Mouse (Mus musculus) neural tube, embryonic 11.5 days (tissue): Measurements from ENCODE around the gene Tbc1d14. TPM values are rescaled to one million over a fixed set of nuclear protein-coding genes. Genes with fewer than 3 reads are reported as not detected.

Experiments
- ATAC-seq: fragments of 200-750 bp; cut with Nextera tagmentation; 2 replicates; pipeline ENCODE4 v1.8.0; 2017; ENCODE audit warnings: moderate number of reproducible peaks, mild to moderate bottlenecking, moderate TSS enrichment, moderate library complexity; ENCODE audit not compliant: insufficient read depth, low FRiP score, low TSS enrichment
- DNase-seq: peaks from one replicate; pipeline ENCODE4 v3.0.0-alpha.2; 2015; ENCODE audit warnings: low spot score
- H3K27ac ChIP-seq: fragments of 300-500 bp; sonication (generic); 2 replicates; pipeline ENCODE4 v1.5.1; 2014; ENCODE audit warnings: low read depth, mild to moderate bottlenecking, low read length
- H3K27me3 ChIP-seq: fragments of 300-500 bp; sonication (generic); 2 replicates; pipeline ENCODE4 v1.6.1; 2014; ENCODE audit warnings: mild to moderate bottlenecking, low read length, mixed read lengths; ENCODE audit not compliant: control insufficient read depth, insufficient read depth
- H3K36me3 ChIP-seq: fragments of 300-500 bp; sonication (generic); 2 replicates; pipeline ENCODE4 v1.6.1; 2014; ENCODE audit warnings: mild to moderate bottlenecking, low read length, moderate library complexity, mixed read lengths; ENCODE audit not compliant: control insufficient read depth, insufficient read depth
- H3K4me1 ChIP-seq: fragments of 300-500 bp; sonication (generic); 2 replicates; pipeline ENCODE4 v1.6.1; 2014; ENCODE audit warnings: low read length, mixed read lengths; ENCODE audit not compliant: control insufficient read depth, insufficient read depth
- H3K4me2 ChIP-seq: fragments of 300-500 bp; sonication (generic); 2 replicates; pipeline ENCODE4 v1.6.1; 2014; ENCODE audit warnings: low read depth, mild to moderate bottlenecking, moderate library complexity
- H3K4me3 ChIP-seq: fragments of 300-500 bp; sonication (generic); 2 replicates; pipeline ENCODE4 v1.5.1; 2014; ENCODE audit warnings: low read depth, low read length
- H3K9ac ChIP-seq: fragments of 300-500 bp; sonication (generic); 2 replicates; pipeline ENCODE4 v1.6.1; 2014; ENCODE audit warnings: mild to moderate bottlenecking, low read length
- H3K9me3 ChIP-seq: fragments of 300-500 bp; sonication (generic); 2 replicates; pipeline ENCODE4 v1.6.1; 2016; ENCODE audit warnings: low read length; ENCODE audit not compliant: control insufficient read depth
- WGBS: fragments of 180-500 bp; shearing (Covaris S2); extraction: QIAGEN DNeasy Blood & Tissue Kit; methylation state at CpG from one replicate; pipeline ENCODE4 v1.1.7; 2014; 5-methylcytosine and 5-hydroxymethylcytosine counted together
- polyA plus RNA-seq: library from polyadenylated mRNA; unstranded; fragments of >200 nt; fragmentation: Nextera tagmentation; extraction: Ambion mirVana; gene quantifications from 2 replicates; pipeline ENCODE4 v1.2.1, GENCODE M21; 2014

Tbc1d14 gene
- polyA plus RNA-seq, 1 experiment from 2014 or later: 47.8 TPM

DNA sequence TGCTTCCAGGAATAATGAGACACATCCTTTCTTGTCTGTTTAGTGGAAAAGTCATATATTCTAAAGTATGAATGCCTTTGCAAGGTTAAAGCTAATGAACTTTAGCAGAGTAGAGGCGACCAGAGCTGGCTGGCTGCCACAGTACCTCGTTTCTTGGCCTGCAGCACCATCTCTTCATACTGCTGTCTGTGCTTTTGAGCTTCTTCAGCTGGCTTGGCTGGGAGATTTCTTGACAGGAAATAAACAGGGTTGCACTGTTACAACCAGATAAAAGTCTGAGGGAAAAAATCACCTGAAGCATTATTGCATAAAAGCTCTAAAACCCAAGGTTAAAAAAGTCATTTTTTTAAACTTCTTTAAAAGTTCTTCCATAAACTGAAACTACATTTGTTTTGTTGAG is 70.3 kb downstream of the Tbc1d14 start:
- no peaks in the 10 kb centered on the region for H3K9me3 ChIP-seq
- H3K9ac ChIP-seq: no peak overlapping the region
- WGBS: 88% methylated on average over 2 of the region's 2 CpGs
- H3K4me2 ChIP-seq: no peak overlapping the region
- H3K27ac ChIP-seq: no peak overlapping the region
- H3K4me3 ChIP-seq: no peak overlapping the region
- ATAC-seq: no peak
- no peaks in the 10 kb centered on the region for H3K4me1 ChIP-seq
- H3K36me3 ChIP-seq: no peaks in the 10 kb centered on the region
- DNase-seq: no peak
- H3K27me3 ChIP-seq: no peaks in the 10 kb centered on the region

DNA sequence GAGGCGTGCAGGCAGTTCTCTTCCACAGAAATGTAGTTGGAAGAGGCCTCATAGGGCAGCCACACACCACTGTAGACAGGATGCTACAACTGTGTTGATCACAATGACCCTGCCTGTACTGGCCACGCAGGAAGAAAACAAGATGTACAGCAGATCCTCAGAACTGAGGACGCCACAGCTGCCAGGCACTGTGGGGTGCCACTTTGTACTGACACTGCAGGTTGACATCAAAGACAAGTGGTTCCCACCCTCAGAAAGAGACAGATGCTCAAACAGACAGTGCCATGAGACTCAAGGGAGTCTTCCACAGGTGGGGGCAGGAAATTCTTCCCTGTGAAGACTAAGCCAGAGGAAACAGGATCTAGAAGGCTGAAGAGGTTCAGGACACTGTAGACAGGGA is 73.3 kb downstream of the Tbc1d14 start:
- no peak overlapping the region for H3K27ac ChIP-seq
- no peak overlapping the region for H3K4me2 ChIP-seq
- no peak overlapping the region for H3K9ac ChIP-seq
- DNase-seq: no peak
- no peaks in the 10 kb centered on the region for H3K9me3 ChIP-seq
- no peaks in the 10 kb centered on the region for H3K4me1 ChIP-seq
- H3K27me3 ChIP-seq: no peaks in the 10 kb centered on the region
- H3K4me3 ChIP-seq: no peak overlapping the region
- no peak for ATAC-seq
- 65% methylated on average over 3 of the region's 3 CpGs for WGBS
- H3K36me3 ChIP-seq: peaks cover 5% of the 10 kb centered on the region; the same call in 1 of the 2 replicates

DNA sequence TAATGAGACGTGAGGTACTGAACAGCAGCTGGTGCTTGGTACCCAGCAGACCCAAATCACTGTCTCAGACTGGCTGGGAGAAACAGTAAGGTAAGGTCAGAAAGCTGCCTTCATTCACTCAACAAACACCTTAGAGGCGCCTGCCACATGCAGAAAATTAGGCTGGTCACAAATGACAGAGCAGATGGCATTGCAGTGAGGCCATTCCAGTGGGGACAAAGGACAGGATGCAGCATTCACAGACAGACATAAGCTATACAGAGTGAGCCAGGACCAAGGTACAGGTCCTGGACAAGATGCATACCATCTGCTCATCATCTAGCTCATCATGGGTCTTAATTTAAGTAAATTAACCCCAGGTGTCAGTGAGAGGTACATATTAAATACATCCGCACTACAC is 75.5 kb downstream of the Tbc1d14 start:
- H3K9me3 ChIP-seq: no peaks in the 10 kb centered on the region
- no peak overlapping the region for H3K4me3 ChIP-seq
- peaks cover 5% of the 10 kb centered on the region for H3K36me3 ChIP-seq
- no peaks in the 10 kb centered on the region for H3K4me1 ChIP-seq
- DNase-seq (no peak), ATAC-seq (no peak)
- no peak overlapping the region for H3K4me2 ChIP-seq
- H3K9ac ChIP-seq: no peak overlapping the region
- H3K27me3 ChIP-seq: no peaks in the 10 kb centered on the region
- WGBS: 87% methylated on average over 3 of the region's 3 CpGs
- H3K27ac ChIP-seq: no peak overlapping the region

DNA sequence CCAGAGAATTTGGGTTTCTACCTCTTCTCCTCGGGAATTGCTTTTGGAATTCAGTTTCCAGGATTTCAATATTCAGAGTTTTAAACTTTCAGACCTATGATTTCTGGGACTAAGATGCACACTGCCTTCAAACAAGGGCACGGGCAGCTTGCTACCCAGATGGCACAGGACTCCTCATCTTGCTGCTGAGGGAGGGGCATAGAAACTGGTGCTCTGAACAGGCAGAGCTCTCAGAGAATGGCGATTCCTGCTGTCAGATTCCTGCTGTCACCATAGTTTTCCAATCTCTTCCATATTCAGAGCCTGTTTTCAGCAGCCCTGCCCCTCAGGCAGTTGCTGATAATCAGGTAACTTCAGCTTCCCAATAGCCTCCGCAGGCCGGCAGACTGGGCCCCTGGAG is 77.5 kb downstream of the Tbc1d14 start:
- no peaks in the 10 kb centered on the region for H3K4me1 ChIP-seq
- DNase-seq (no peak), ATAC-seq (no peak)
- no peaks in the 10 kb centered on the region for H3K9me3 ChIP-seq
- WGBS: 88% methylated on average over 5 of the region's 5 CpGs
- H3K4me2 ChIP-seq: no peak overlapping the region
- no peak overlapping the region for H3K27ac ChIP-seq
- H3K27me3 ChIP-seq: no peaks in the 10 kb centered on the region
- H3K9ac ChIP-seq: no peak overlapping the region
- H3K36me3 ChIP-seq: peaks cover 5% of the 10 kb centered on the region
- H3K4me3 ChIP-seq: no peak overlapping the region

DNA sequence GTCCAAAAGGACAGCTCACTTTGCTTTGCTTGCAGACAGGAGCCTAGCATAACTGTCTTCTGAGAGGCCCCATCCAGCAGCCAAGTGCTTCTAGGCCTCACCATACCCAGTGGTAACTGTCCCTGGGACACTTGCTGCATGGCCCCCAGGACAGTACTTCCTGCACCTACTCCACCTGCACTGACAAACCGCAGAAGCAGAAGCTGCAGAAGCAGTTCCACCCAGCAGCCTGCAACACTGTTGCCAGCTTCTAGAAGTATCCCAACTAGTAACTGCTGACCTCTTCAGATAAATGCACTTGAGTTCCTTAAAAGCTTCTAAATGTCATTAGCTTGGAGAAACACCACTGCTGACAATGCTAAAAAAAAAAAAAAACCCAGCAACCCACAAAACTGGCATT is 78.0 kb downstream of the Tbc1d14 start:
- DNase-seq (no peak), ATAC-seq (no peak)
- Histone ChIP-seq H3K36me3 (peaks cover 5% of the 10 kb centered on the region), H3K27ac (no peak overlapping the region), H3K9me3 (no peaks in the 10 kb centered on the region), H3K27me3 (no peaks in the 10 kb centered on the region), H3K4me1 (no peaks in the 10 kb centered on the region), H3K4me3 (no peak overlapping the region), H3K4me2 (no peak overlapping the region), H3K9ac (no peak overlapping the region)
- WGBS: 86% methylated on average over 1 of the region's 1 CpGs

DNA sequence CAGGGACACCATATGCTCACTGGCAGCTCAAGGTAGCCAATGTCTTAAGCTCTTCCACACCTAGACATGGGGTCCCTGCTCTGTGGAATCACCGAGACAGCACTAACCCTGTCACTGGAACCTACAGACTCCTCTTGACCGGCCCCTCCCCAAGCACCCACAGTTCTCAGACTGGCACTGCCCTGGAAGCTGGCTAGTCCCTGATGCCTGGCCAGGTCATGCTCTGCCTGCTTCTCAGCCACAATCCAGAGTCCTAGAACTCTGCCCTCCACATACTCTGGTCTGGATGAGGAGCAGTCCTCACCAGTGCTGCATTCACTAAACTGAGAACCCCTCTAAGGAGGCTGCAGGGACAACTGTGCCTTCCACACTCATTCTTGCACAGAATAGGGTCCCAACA is 82.1 kb downstream of the Tbc1d14 start:
- H3K36me3 ChIP-seq: peaks cover 5% of the 10 kb centered on the region
- H3K4me1 ChIP-seq: no peaks in the 10 kb centered on the region
- H3K9ac ChIP-seq: no peak overlapping the region
- no peaks in the 10 kb centered on the region for H3K9me3 ChIP-seq
- 94% methylated on average over 2 of the region's 2 CpGs for WGBS
- no peak overlapping the region for H3K4me2 ChIP-seq
- H3K27ac ChIP-seq: no peak overlapping the region
- no peaks in the 10 kb centered on the region for H3K27me3 ChIP-seq
- ATAC-seq (no peak), DNase-seq (no peak)
- no peak overlapping the region for H3K4me3 ChIP-seq

DNA sequence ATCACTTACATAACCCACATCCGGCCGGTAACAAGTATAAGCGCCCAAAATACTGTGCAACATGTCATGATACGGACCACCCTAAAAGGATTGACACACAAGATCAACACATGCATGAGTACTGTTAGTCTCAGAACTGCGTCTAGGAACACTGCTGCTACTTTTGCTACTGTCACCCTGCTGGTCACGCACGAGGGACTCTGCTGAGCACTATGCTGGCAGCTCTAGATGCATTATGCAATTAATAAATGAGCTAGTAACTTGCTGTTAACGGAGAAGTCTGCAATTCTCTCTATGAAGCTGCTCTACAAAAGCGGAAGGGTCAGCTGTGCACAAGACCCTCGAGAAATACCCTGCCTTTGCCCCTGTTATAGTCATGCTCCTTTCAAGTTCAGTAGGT is 84.7 kb downstream of the Tbc1d14 start:
- Histone ChIP-seq H3K9ac (no peak overlapping the region), H3K4me1 (no peaks in the 10 kb centered on the region), H3K9me3 (no peaks in the 10 kb centered on the region), H3K27me3 (no peaks in the 10 kb centered on the region), H3K4me3 (no peak overlapping the region), H3K27ac (no peak overlapping the region), H3K36me3 (peaks cover 2% of the 10 kb centered on the region; the same call in 1 of the 2 replicates), H3K4me2 (no peak overlapping the region)
- ATAC-seq (no peak), DNase-seq (no peak)
- 94% methylated on average over 10 of the region's 10 CpGs for WGBS

DNA sequence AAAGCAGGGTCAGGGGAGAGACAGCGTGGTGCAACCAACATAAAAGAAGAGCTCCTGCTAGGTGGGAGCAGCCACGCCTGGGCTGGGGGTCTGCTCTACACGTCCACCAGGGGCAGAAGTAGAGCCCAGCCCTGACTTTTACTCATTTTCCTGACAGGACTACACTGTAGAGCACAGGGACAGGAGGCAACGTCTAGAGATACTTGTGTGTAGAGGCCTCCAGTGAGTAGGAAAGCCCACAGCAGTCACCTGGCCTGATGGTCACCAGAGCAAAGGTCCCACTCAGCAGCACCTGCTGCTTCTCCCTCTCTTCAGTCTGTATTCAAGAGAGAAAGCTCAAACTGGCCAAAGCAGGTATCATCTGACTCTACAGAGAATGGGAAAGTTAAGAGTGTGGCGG is 87.4 kb downstream of the Tbc1d14 start:
- Histone ChIP-seq H3K27ac (no peak overlapping the region), H3K36me3 (peaks cover 6% of the 10 kb centered on the region), H3K4me2 (no peak overlapping the region), H3K9ac (no peak overlapping the region), H3K27me3 (no peaks in the 10 kb centered on the region), H3K9me3 (no peaks in the 10 kb centered on the region), H3K4me1 (no peaks in the 10 kb centered on the region), H3K4me3 (no peak overlapping the region)
- ATAC-seq (no peak), DNase-seq (no peak)
- WGBS: 70% methylated on average over 5 of the region's 5 CpGs

DNA sequence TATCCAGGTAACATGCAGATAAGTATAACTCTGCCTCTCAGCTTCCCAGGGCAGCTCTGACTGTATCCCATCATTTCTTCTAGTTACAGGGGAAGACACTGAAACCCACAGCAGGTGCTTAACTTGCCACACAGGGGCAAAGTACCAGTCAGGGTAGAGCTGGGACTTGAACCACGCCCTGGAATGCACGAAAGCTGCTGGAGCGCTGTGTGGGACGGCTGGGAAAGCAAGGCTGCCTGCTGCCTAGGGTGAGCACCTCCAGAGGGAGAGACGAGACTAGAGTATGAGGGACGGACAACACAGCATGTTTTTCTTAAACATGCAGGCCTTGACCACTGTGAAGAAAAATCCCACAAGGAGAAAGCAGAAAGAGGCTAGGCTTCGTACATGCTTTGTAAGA is 87.8 kb downstream of the Tbc1d14 start:
- Histone ChIP-seq H3K9ac (no peak overlapping the region), H3K4me3 (no peak overlapping the region), H3K4me2 (no peak overlapping the region), H3K27ac (no peak overlapping the region), H3K9me3 (no peaks in the 10 kb centered on the region), H3K36me3 (peaks cover 6% of the 10 kb centered on the region), H3K4me1 (no peaks in the 10 kb centered on the region), H3K27me3 (no peaks in the 10 kb centered on the region)
- 90% methylated on average over 7 of the region's 7 CpGs for WGBS
- ATAC-seq (no peak), DNase-seq (no peak)
